Mouse (Mus musculus) urinary bladder, postnatal 25 days (tissue): ENCODE results near the gene Strn3.

Experiments used
- DNase-seq: peaks from one replicate; pipeline ENCODE4 v3.0.0; 2022; ENCODE audit warnings: low spot score

The Strn3 gene

DNA sequence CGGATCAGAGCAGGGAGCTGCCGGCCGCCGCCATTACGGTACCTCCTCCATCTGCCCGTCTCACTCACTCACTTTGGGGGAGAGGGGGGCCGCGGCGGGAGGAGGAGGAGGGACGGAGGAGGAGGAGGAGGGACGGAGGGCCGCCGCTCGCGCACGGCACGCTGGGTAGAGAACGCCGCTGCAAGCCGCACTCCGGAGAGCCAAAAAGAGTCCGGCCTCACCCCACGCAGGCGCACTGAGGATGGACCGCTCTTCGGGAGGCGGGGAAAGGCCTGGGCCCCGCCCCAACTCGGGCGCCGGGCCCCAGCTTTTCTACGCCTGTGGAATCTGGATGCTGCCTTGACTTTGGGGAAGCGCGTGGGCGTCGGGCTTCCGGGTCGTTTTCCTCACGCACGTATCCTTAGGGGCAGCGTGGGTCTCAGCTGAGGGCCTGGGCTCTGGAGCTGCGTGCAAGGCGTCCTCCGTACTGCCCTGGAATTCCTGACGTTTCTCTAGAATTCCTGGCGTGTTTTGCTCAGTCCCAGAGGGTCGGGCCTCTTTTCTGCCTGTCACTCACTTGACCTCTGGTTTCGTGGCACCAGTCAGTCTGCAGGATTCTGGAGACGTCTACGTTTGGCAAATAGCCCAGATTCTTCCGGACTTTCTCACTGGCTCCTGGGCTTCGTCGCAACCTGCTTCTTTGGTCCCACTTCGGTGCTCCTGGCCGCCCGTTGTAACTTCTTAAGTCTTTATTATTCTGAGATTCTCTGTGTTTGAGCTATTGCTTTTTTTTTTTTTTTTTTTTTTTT, at the start of gene Strn3:
TSS of gene Strn3 (minus strand) at position 53 of the 788 bp plus-strand sequence.
- DNase-seq: peak; percentile 90

DNA sequence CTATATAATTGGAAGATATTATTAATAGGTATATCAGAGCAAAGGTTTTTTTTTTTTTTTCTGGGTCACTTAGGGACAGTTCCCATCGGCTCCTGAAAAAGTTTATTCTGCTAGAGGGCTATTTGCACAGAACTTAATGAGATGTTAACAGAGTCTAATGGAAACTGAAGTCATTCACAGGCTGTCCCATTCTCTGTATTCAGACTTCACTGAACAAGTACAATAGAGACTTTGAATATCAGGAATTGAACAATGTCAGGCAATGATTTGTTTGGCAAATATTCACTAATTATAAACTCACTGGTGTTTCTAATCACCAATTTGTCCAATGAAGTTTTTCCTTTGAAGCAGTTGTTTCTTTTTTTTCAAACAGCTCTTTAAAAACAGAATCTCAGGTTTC, 45.1 kb upstream of the Strn3 start:
- no peak for DNase-seq

DNA sequence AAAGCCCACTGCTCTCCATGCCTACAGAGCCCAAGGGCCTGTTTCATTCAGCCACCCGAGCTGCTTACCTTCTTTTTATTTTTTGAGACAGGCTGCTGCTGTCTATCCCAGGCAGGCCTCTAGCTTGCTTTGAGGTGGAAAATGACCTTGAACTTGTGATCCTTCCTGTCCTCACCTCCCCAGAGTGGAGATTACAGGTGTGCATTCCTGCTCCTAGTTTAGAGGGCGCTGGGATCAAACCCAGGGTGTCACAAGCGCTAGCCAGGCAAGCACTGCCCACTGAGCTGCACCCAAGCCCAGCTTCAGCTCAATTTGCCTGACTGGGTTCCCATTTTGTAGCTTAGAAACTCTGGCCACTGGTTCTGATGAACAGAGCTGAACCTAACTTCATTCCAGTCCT, 44.7 kb upstream of the Strn3 start:
- DNase-seq: no peak

GRCm38 (mm10) chr12:51735840-51736271, 44.2 kb upstream of the Strn3 start:
- no peak for DNase-seq

- DNase-seq: peak; percentile 44
Measured at GRCm38 (mm10) chr12:51734605-51735211, 43.0 kb upstream of the Strn3 start.

- no peak for DNase-seq
Measured at GRCm38 (mm10) chr12:51729827-51730226, 38.1 kb upstream of the Strn3 start.

- no peak for DNase-seq
Measured at GRCm38 (mm10) chr12:51729058-51729457, 37.4 kb upstream of the Strn3 start.

DNA sequence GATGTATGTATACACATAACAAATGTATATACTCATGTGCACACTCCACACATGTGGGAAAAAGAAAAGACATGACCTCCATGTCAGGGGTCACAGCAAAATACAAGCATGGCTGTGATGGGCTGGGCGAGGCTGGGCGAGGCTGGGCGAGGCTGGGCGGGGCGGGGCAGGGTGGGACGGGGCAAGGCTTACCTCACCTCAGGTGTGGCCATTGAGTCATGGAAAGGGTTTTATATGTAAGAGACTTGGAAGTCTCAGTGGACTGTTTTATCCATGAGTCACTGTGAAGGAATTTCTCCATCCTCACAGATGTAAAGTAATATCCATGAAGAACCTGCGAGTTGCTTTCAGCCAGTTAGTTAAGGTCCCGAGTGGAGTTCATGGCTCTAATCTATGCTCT, 30.1 kb upstream of the Strn3 start:
- no peak for DNase-seq

- no peak for DNase-seq
Measured at GRCm38 (mm10) chr12:51718617-51719016, 26.9 kb upstream of the Strn3 start.

- no peak for DNase-seq
Measured at GRCm38 (mm10) chr12:51712685-51713084, 21.0 kb upstream of the Strn3 start.

GRCm38 (mm10) chr12:51710154-51710553, 18.5 kb upstream of the Strn3 start:
- no peak for DNase-seq

DNA sequence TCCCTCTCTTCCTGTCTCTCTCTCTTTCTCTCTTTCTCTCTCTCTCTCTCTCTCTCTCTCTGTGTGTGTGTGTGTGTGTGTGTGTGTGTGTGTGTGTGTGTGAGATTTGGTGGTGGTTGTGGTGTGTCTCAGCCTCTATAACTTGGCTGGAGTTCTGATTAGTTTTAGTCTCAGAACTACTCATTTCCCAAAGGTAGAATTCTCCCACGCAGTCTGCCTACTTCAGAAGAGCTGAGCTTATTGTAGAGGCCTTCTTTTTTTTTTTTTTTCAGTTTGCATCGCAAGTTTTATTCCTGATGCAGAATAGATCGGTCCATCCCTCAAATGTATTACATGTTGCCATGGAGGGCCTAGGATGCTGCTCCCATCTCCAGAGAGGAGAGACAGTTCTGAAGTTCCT, 18.0 kb upstream of the Strn3 start:
- DNase-seq: no peak

GRCm38 (mm10) chr12:51708941-51709686, 17.4 kb upstream of the Strn3 start:
- no peak for DNase-seq

- no peak for DNase-seq
Measured at GRCm38 (mm10) chr12:51706673-51707235, 15.1 kb upstream of the Strn3 start.

DNA sequence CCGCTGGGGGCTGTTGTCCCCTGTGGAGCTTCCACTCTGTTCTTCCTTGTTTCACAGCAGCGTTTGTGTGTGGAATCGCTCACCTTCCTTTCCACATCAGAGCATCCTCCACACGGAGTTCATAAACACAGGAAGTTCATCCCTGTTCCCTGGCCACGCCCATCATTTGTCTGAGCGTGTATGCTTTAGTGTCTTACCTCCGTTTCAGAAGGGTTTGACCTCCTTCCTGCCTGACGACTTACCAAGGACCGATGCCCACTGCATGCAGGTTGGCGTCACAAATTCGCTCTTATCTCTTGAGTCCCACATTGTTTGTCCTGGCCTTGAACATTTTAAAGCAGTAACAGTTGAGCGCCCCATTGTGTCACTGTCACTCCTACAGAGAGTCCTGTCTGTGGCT, 14.1 kb upstream of the Strn3 start:
- no peak for DNase-seq

DNA sequence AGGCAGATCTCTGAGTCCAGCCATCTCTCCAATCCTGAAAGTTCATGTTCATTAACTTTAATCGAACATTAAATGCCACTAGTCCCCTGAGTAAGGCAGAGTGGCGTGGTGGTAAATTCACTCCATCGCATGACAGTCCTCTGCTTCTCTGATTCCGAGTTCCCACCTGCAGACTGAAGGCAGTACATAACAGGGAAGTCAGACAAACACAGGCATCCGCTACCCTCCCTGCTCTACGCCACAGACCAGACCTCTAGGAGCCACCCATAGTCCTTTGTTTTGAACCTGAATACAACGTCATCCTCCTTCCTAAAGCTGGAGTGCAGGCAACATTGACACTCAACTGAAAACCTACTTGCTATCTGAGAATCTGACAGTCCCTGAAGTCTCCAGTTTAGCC, 12.9 kb upstream of the Strn3 start:
- no peak for DNase-seq

GRCm38 (mm10) chr12:51703859-51704258, 12.2 kb upstream of the Strn3 start:
- DNase-seq: no peak

DNA sequence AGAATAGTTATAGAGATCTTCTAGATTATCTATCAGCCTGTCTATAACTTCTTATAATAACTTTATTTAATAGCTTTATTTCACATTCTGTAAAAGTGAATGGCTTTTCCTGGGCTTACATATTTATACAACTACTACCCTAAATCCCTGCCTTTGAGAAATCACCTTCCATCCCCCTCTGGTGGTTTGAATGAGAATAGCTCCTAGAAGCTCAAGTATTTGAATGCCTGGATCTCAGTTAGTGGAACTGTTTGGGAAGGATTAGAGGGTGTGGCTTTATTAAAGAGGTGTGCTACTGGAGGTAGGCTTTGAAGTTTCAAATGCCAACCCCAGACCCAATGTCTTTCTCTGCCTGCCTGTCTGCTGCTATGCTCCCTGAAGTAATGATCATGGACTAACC, 10.0 kb upstream of the Strn3 start:
- no peak for DNase-seq

GRCm38 (mm10) chr12:51699623-51700393, 8.1 kb upstream of the Strn3 start:
- DNase-seq: no peak

GRCm38 (mm10) chr12:51696157-51696556, 4.5 kb upstream of the Strn3 start:
- DNase-seq: no peak

DNA sequence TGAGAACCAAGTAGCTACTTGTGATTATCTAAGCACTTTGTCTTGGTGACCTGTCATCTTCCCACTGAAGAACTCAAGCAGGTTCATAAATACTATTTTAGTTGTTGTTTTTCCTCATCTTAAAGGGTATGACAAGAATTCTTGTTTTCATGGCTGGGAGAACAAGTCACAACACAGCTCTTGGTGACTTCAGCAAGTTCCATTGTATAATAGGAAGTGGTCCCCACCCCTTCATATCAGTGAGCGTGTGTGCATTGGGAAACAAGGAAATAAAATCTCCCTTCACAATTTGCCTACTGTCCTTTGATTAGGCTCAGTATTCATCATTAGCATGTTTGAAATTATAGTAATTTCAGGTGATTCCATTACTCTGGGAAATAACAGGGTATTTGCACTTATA, 3.3 kb upstream of the Strn3 start:
- DNase-seq: no peak

- no peak for DNase-seq
Measured at GRCm38 (mm10) chr12:51694096-51694495, 2.4 kb upstream of the Strn3 start.
